Mouse (Mus musculus) MEL (cell line): ENCODE measurements at regions not wholly inside any gene's neighbourhood (a gene's known extent, or its start where the extent isn't known, plus 50 kb on each side); places are given as distances from the start of the nearest gene placed in this dataset.

Source experiments
- EP300 ChIP-seq, 2 experiments: IDR thresholded peaks; 2 replicates each; pipeline ENCODE4 v1.6.1; 2011; ENCODE audit warnings: improper control_type of control experiment in 2 of 2, low read length in 2 of 2, low read depth in 1 of 2, mild to moderate bottlenecking in 1 of 2
- ETS1 ChIP-seq: IDR thresholded peaks from 2 replicates; pipeline ENCODE4 v1.6.1; 2012; ENCODE audit warnings: low read depth, mild to moderate bottlenecking, inconsistent platforms, low read length, improper control_type of control experiment, moderate library complexity
- JUND ChIP-seq: IDR thresholded peaks from 2 replicates; pipeline ENCODE4 v1.6.1; 2011; ENCODE audit warnings: low read depth, mild to moderate bottlenecking, improper control_type of control experiment, low read length
- POLR2A ChIP-seq, 2 experiments: IDR thresholded peaks; 2 replicates each; pipeline ENCODE4 v1.6.1; 2011 to 2012; ENCODE audit warnings: low read length in 2 of 2, mild to moderate bottlenecking in 2 of 2, control low read depth in 1 of 2, improper control_type of control experiment in 1 of 2, low read depth in 1 of 2, moderate library complexity in 1 of 2; ENCODE audit not compliant: control insufficient read depth in 1 of 2, insufficient read depth in 1 of 2, poor library complexity in 1 of 2

- TF ChIP-seq EP300 (IDR thresholded peaks at IDR 0.05; ENCODE audit: low read depth in 1 of 2, low read length in 2 of 2) (no peak), ETS1 (no peak), JUND (no peak), POLR2A (IDR thresholded peaks at IDR 0.05; ENCODE audit: control insufficient read depth in 1 of 2, insufficient read depth in 1 of 2, low read depth in 1 of 2, low read length in 2 of 2, poor library complexity in 1 of 2) (no peak)
These were observed 54.0 kb upstream of the Enpep start for GRCm38 (mm10) chr3:129386522-129386921.
